Mouse (Mus musculus) adrenal gland, postnatal 36 days (tissue): ENCODE results near the gene Hint2. TPM values are rescaled to one million over a fixed set of nuclear protein-coding genes. Genes with fewer than 3 reads are reported as not detected.

ENCODE experiments used
- DNase-seq, 2 experiments: peaks; one replicate each; pipeline ENCODE4 v3.0.0; 2021; ENCODE audit warnings: mixed read lengths in 1 of 2
- microRNA-seq: library from miRNA; unstranded; fragments of <30 nt; microRNA quantifications from one replicate; pipeline ENCODE4 v1.2.0, GENCODE M21; 2021
- total RNA-seq, 2 experiments: library from RNA; stranded (reverse); gene quantifications; 2 replicates each; pipeline ENCODE4 v1.2.3; 2021

Hint2 gene
- total RNA-seq, 2 experiments from 2014 or later: 76.8 to 79.3 TPM

DNA sequence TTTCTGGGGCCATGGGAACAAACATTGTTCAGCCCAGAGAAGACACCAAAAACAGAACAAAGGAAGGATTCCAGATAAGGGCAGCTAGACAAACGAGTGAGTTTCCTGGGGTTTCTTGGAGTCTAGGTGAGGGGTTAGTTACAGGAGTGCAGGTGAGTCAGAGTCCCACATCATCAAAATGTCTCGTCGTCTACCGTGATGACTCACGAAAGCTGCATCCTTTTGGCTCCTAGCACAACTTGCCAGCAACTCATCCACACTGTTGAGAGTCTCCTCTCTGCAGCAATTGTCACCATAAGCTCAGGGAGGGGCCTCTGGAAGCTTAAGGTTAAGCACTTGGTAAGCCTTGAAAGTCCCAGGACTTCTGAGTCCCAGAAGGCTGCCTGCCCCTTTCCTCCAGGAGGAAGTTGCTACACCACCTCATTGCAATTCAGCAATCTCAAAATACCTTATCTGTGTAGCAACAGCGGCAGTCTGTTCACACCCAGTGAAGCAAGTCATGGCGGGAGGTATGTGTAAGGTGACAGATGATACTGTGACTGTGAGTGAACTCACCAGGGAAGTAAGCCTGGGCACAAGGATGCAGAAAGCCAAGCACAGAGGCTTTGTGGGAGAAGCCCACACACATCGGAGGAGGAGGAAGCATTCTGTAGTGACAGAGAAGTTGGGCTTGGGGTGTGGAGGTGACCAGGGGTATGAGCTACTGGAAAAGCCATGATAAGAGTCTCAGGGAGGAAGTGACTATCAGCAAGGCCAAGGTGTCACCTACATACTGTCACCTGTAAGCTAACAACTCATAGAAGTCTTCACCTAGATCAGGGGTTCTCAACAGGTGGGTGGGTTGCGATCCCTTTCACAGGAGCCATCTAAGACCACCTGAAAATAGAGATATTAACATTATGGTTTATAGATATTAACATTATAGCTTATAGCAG lies 51.2 kb downstream of the Hint2 start:
- DNase-seq: no peak

Small RNA genes lying within 50 kb of the gene (microRNA-seq; reads per million reads assigned to microRNA genes)
- not detected for gene Gm25262

Other genes with a start within 250 kb of the Hint2 start
- under 1 TPM in 1 of 2 experiments, not detected in 1; 0.92 TPM for gene Fam166b, start 227.3 kb downstream of the Hint2 start, total RNA-seq
- 10 to 100 TPM; 52.2 to 65.5 TPM for gene Tesk1, start 214.5 kb downstream of the Hint2 start, total RNA-seq
- gene Cd72, start 201.8 kb downstream of the Hint2 start, total RNA-seq: 1 to 10 TPM; 2.7 to 3.4 TPM
- not detected for gene Sit1, start 172.7 kb downstream of the Hint2 start, total RNA-seq
- 10 to 100 TPM; 57.3 to 59.3 TPM for gene Ccdc107, start 163.6 kb downstream of the Hint2 start, total RNA-seq
- 1 to 10 TPM; 2.6 to 3.5 TPM for gene Arhgef39, start 156.8 kb downstream of the Hint2 start, total RNA-seq
- gene Car9, start 149.5 kb downstream of the Hint2 start, total RNA-seq: 1 to 10 TPM in 1 of 2 experiments, under 1 TPM in 1; 0.49 to 1.2 TPM
- 100 to 1,000 TPM in 1 of 2 experiments, 10 to 100 TPM in 1; 69.6 to 143 TPM for gene Tpm2, start 132.7 kb downstream of the Hint2 start, total RNA-seq
- gene Creb3, start 94.1 kb downstream of the Hint2 start, total RNA-seq: 100 to 1,000 TPM; 117 to 170 TPM
- gene Tln1, start 93.8 kb downstream of the Hint2 start, total RNA-seq: 100 to 1,000 TPM; 241 to 244 TPM
- 10 to 100 TPM; 40.5 to 53.3 TPM for gene Rgp1, start 77.8 kb downstream of the Hint2 start, total RNA-seq
- gene Gba2, start 77.6 kb downstream of the Hint2 start, total RNA-seq: 10 to 100 TPM; 11.0 to 11.5 TPM
- gene Msmp, start 72.0 kb downstream of the Hint2 start, total RNA-seq: 1 to 10 TPM; 3.2 to 3.4 TPM
- gene Npr2, start 24.5 kb downstream of the Hint2 start, total RNA-seq: 10 to 100 TPM; 27.7 to 37.9 TPM
- gene Spag8, start 2.9 kb downstream of the Hint2 start, total RNA-seq: under 1 TPM; 0.30 to 0.40 TPM
- 1 to 10 TPM; 4.7 to 5.0 TPM for gene Tmem8b, start 12.5 kb upstream of the Hint2 start, total RNA-seq
- gene Fam221b, start 12.7 kb upstream of the Hint2 start, total RNA-seq: under 1 TPM; 0.20 TPM
- gene Olfr70, start 44.3 kb upstream of the Hint2 start, total RNA-seq: not detected
- gene Olfr71, start 53.8 kb upstream of the Hint2 start, total RNA-seq: not detected
- 1 to 10 TPM; 2.3 to 3.9 TPM for gene Hrct1, start 70.7 kb upstream of the Hint2 start, total RNA-seq
- gene Spaar, start 73.6 kb upstream of the Hint2 start, total RNA-seq: 1 to 10 TPM; 1.7 to 2.6 TPM
- not detected for gene Olfr159, start 114.5 kb upstream of the Hint2 start, total RNA-seq
- not detected for gene Olfr156, start 167.4 kb upstream of the Hint2 start, total RNA-seq
- gene Olfr157, start 183.7 kb upstream of the Hint2 start, total RNA-seq: not detected
- gene Olfr155, start 195.1 kb upstream of the Hint2 start, total RNA-seq: not detected
- gene Reck, start 219.1 kb upstream of the Hint2 start, total RNA-seq: 10 to 100 TPM; 20.6 to 22.0 TPM